Mouse (Mus musculus): ENCODE measurements around the gene Nlrp14. TPM values are rescaled to one million over a fixed set of nuclear protein-coding genes. Genes with fewer than 3 reads are reported as not detected.

The Nlrp14 gene
- polyA plus RNA-seq, 1 experiment from 2014 or later, result not detected

DNA sequence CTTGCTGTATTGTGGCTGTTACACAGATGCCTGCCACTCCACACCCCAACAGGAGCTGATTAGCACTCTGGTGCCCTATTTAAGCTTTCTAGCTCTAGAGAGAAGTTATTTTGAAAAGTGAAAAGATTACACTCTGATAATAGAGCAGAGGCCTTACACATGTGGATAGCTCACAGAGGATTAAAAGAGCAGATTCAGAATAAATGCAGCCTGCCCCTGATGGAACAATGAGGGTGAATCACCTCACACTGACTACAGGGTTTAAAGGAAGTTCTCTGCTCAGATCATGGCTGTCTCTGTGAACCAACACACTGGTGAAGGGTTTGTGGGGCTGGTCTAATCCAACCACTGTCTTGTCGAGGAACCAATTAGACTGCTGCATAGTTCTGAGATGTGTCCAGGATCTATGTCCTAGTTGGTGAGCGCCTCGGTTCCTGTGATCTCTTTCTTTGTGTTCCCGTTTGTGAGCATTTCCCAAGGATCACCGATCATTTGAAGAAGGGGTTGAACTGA lies 74.6 kb downstream of the Nlrp14 start:
- Histone ChIP-seq H3K27ac (replicated peaks) (no peak overlapping the region), H3K9ac (replicated peaks) (no peak overlapping the region), H3K4me2 (replicated peaks) (no peak overlapping the region), H3K27me3 (no peaks in the 10 kb centered on the region), H3K9me3 (no peaks in the 10 kb centered on the region), H3K36me3 (no peaks in the 10 kb centered on the region), H3K4me3 (no peak overlapping the region), H3K4me1 (no peaks in the 10 kb centered on the region)
- 70% methylated on average over 5 of the region's 5 CpGs for WGBS
- 0 out of 2 replicates have a peak, but pooled peaks have one; percentile 32 for ATAC-seq (replicated peaks)

Other genes starting within 250 kb of the Nlrp14 start
- gene Olfr709-ps1, start 234.8 kb upstream of the Nlrp14 start, polyA plus RNA-seq (2015; fragmentation: Nextera tagmentation; extraction: Ambion mirVana), result not detected in 2 replicates
- gene Olfr710, start 218.7 kb upstream of the Nlrp14 start, polyA plus RNA-seq (2015; fragmentation: Nextera tagmentation; extraction: Ambion mirVana), result not detected in 2 replicates
- not detected in 2 replicates for gene Olfr6, start 203.1 kb upstream of the Nlrp14 start, polyA plus RNA-seq (2015; fragmentation: Nextera tagmentation; extraction: Ambion mirVana)
- gene Olfr711, start 191.5 kb upstream of the Nlrp14 start, polyA plus RNA-seq (2015; fragmentation: Nextera tagmentation; extraction: Ambion mirVana), result not detected in 2 replicates
- gene Olfr2, start 160.9 kb upstream of the Nlrp14 start, polyA plus RNA-seq (2015; fragmentation: Nextera tagmentation; extraction: Ambion mirVana), result not detected in 2 replicates
- gene Olfr713, start 135.8 kb upstream of the Nlrp14 start, polyA plus RNA-seq (2015; fragmentation: Nextera tagmentation; extraction: Ambion mirVana), result not detected in 2 replicates
- gene Olfr714, start 96.0 kb upstream of the Nlrp14 start, polyA plus RNA-seq (2015; fragmentation: Nextera tagmentation; extraction: Ambion mirVana), result not detected in 2 replicates
- not detected in 2 replicates for gene Olfr17, start 73.8 kb upstream of the Nlrp14 start, polyA plus RNA-seq (2015; fragmentation: Nextera tagmentation; extraction: Ambion mirVana)
- not detected in 2 replicates for gene Olfr715b, start 56.6 kb upstream of the Nlrp14 start, polyA plus RNA-seq (2015; fragmentation: Nextera tagmentation; extraction: Ambion mirVana)
- gene Olfr715, start 35.9 kb upstream of the Nlrp14 start, polyA plus RNA-seq (2015; fragmentation: Nextera tagmentation; extraction: Ambion mirVana), result not detected in 2 replicates
- not detected in 2 replicates for gene Olfr716, start 28.7 kb upstream of the Nlrp14 start, polyA plus RNA-seq (2015; fragmentation: Nextera tagmentation; extraction: Ambion mirVana)
- gene Rbmxl2, start 42.5 kb downstream of the Nlrp14 start, polyA plus RNA-seq (2015; fragmentation: Nextera tagmentation; extraction: Ambion mirVana), result not detected in 2 replicates
- 5.3 and 7.6 TPM in 2 replicates for gene Syt9, start 203.7 kb downstream of the Nlrp14 start, polyA plus RNA-seq (2015; fragmentation: Nextera tagmentation; extraction: Ambion mirVana)